Mouse (Mus musculus): Measurements from ENCODE around the gene Gm4450. TPM values are rescaled to one million over a fixed set of nuclear protein-coding genes. Genes with fewer than 3 reads are reported as not detected.
"Not testable (repeated sequence)": the region's sequence is repeated elsewhere in the genome, so short reads cannot be mapped to it uniquely, and the experiment has no call there.

Gene Gm4450
- polyA plus RNA-seq (2012; rRNA removed): not detected in 2 replicates

GRCm38 (mm10) chr3:98457026-98457425 lies at the start of gene Gm4450:
Gene Gm4450, minus strand, starts transcription at chr3:98457126.
- not testable (repeated sequence) for H3K27ac ChIP-seq (ENCODE audit: insufficient read depth, low read length); H3K27me3 ChIP-seq (ENCODE audit: control insufficient read depth, insufficient read depth, low read length); DNase-seq; H3K4me3 ChIP-seq (replicated peaks; ENCODE audit: insufficient read depth, low read depth, low read length); H3K4me1 ChIP-seq (ENCODE audit: control insufficient read depth, insufficient read depth, low read length)
- 75% methylated on average over 1 of the region's 1 CpGs for WGBS

- not testable (repeated sequence) for H3K4me3 ChIP-seq (replicated peaks; ENCODE audit: insufficient read depth, low read depth, low read length); H3K27ac ChIP-seq (ENCODE audit: insufficient read depth, low read length); H3K4me1 ChIP-seq (ENCODE audit: control insufficient read depth, insufficient read depth, low read length); DNase-seq; H3K27me3 ChIP-seq (ENCODE audit: control insufficient read depth, insufficient read depth, low read length)
Measured at GRCm38 (mm10) chr3:98497401-98497800, 40.5 kb upstream of the Gm4450 start.

GRCm38 (mm10) chr3:98496762-98497161 lies 39.8 kb upstream of the Gm4450 start:
- no CpG with 5 or more reads among the region's 2 CpGs for WGBS
- H3K27ac ChIP-seq (ENCODE audit: insufficient read depth, low read length); DNase-seq; H3K27me3 ChIP-seq (ENCODE audit: control insufficient read depth, insufficient read depth, low read length); H3K4me3 ChIP-seq (replicated peaks; ENCODE audit: insufficient read depth, low read depth, low read length); H3K4me1 ChIP-seq (ENCODE audit: control insufficient read depth, insufficient read depth, low read length): not testable (repeated sequence)

- not testable (repeated sequence) for H3K27me3 ChIP-seq (ENCODE audit: control insufficient read depth, insufficient read depth, low read length); DNase-seq; H3K27ac ChIP-seq (ENCODE audit: insufficient read depth, low read length); H3K4me1 ChIP-seq (ENCODE audit: control insufficient read depth, insufficient read depth, low read length); H3K4me3 ChIP-seq (replicated peaks; ENCODE audit: insufficient read depth, low read depth, low read length)
Measured at GRCm38 (mm10) chr3:98495055-98495454, 38.1 kb upstream of the Gm4450 start.

GRCm38 (mm10) chr3:98494184-98494583 lies 37.3 kb upstream of the Gm4450 start:
- not testable (repeated sequence) for H3K27ac ChIP-seq (ENCODE audit: insufficient read depth, low read length); H3K27me3 ChIP-seq (ENCODE audit: control insufficient read depth, insufficient read depth, low read length); H3K4me1 ChIP-seq (ENCODE audit: control insufficient read depth, insufficient read depth, low read length); DNase-seq; H3K4me3 ChIP-seq (replicated peaks; ENCODE audit: insufficient read depth, low read depth, low read length)

GRCm38 (mm10) chr3:98471499-98471898 lies 14.6 kb upstream of the Gm4450 start:
- not testable (repeated sequence) for H3K4me1 ChIP-seq (ENCODE audit: control insufficient read depth, insufficient read depth, low read length); H3K27me3 ChIP-seq (ENCODE audit: control insufficient read depth, insufficient read depth, low read length); H3K4me3 ChIP-seq (replicated peaks; ENCODE audit: insufficient read depth, low read depth, low read length); DNase-seq; H3K27ac ChIP-seq (ENCODE audit: insufficient read depth, low read length)

- H3K27ac ChIP-seq (ENCODE audit: insufficient read depth, low read length); H3K4me1 ChIP-seq (ENCODE audit: control insufficient read depth, insufficient read depth, low read length); DNase-seq; H3K27me3 ChIP-seq (ENCODE audit: control insufficient read depth, insufficient read depth, low read length); H3K4me3 ChIP-seq (replicated peaks; ENCODE audit: insufficient read depth, low read depth, low read length): not testable (repeated sequence)
- no CpG with 5 or more reads among the region's 1 CpGs for WGBS
Measured at GRCm38 (mm10) chr3:98471057-98471456, 14.1 kb upstream of the Gm4450 start.

GRCm38 (mm10) chr3:98469323-98469722 lies 12.4 kb upstream of the Gm4450 start:
- H3K4me3 ChIP-seq (replicated peaks; ENCODE audit: insufficient read depth, low read depth, low read length): not testable (repeated sequence)

GRCm38 (mm10) chr3:98453786-98454185 lies 3.1 kb downstream of the Gm4450 start:
- not testable (repeated sequence) for H3K4me3 ChIP-seq (replicated peaks; ENCODE audit: insufficient read depth, low read depth, low read length); DNase-seq; H3K4me1 ChIP-seq (ENCODE audit: control insufficient read depth, insufficient read depth, low read length); H3K27ac ChIP-seq (ENCODE audit: insufficient read depth, low read length); H3K27me3 ChIP-seq (ENCODE audit: control insufficient read depth, insufficient read depth, low read length)
- 38% methylated on average over 5 of the region's 5 CpGs for WGBS

More at GRCm38 (mm10) chr3:98469323-98469722, 12.4 kb upstream of the Gm4450 start:
- WGBS: 8% methylated on average over 1 of the region's 2 CpGs
- not testable (repeated sequence) for H3K27ac ChIP-seq (ENCODE audit: insufficient read depth, low read length); H3K27me3 ChIP-seq (ENCODE audit: control insufficient read depth, insufficient read depth, low read length); DNase-seq; H3K4me1 ChIP-seq (ENCODE audit: control insufficient read depth, insufficient read depth, low read length)

GRCm38 (mm10) chr3:98443924-98444323 lies 13.0 kb downstream of the Gm4450 start:
- not testable (repeated sequence) for H3K27ac ChIP-seq (ENCODE audit: insufficient read depth, low read length); H3K4me3 ChIP-seq (replicated peaks; ENCODE audit: insufficient read depth, low read depth, low read length); DNase-seq; H3K27me3 ChIP-seq (ENCODE audit: control insufficient read depth, insufficient read depth, low read length); H3K4me1 ChIP-seq (ENCODE audit: control insufficient read depth, insufficient read depth, low read length)
- 60% methylated on average over 1 of the region's 1 CpGs for WGBS
